Mouse (Mus musculus): ENCODE data around the gene Gm19935. TPM values are rescaled to one million over a fixed set of nuclear protein-coding genes. Genes with fewer than 3 reads are reported as not detected.
A peak's percentile ranks its signal among the peaks of the same experiment; 100 is the strongest.

The Gm19935 gene
- polyA plus RNA-seq (2012; ENCODE audit: insufficient read depth, insufficient read length, missing spikeins) = not detected in 2 replicates

DNA sequence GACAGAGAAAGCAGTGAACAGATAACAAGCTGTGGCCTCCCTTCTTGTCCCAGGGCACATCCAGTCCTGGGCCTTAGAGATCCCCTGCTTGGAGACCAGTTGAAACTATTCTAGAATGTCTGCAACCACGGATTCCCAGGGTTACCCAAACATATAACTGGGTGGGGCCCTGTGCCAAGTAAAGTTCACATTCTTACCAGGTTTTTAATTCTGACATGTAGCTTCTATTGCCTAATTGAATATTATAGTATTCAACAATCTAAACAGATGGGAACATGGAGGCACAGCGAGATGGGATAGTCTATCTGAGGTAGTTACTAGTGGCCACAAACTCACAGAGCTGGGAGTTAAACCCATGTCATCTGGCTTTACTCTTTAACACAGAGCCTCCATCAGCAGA, at the start of gene Gm19935:
Gene Gm19935 (minus strand): TSS at position 101 of the 400 bp plus-strand sequence.
- peak within 1 kb of the TSS; percentile 42; the same call in 1 of the 2 replicates for H3K27ac ChIP-seq (replicated peaks; ENCODE audit: low read depth, low read length)
- no peaks in the 10 kb centered on the region for H3K4me1 ChIP-seq (ENCODE audit: control insufficient read depth, insufficient read depth, insufficient read length, low read length)
- H3K4me3 ChIP-seq (ENCODE audit: insufficient read depth, low read depth, low read length) = peak within 1 kb of the TSS; percentile 39

DNA sequence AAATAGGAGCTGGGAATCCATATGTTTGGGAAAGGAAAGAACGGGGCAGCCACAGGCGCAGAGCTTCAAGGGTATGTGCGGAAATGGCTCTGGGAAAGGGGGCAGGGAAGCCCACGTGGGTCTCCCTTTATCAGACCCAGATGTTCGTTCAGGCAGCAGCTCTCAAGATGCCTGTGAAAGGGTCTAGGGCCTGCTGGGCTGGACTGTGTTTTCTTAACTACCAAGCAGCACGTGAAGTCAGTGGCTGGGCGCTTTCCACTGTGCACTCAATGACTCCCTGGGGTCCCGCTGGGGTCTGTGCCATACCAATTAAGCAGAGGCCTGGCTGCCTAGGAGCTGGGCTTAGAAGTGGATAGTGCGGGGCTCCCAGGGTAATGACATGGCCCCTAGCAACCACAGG, 44.8 kb upstream of the Gm19935 start:
- Histone ChIP-seq H3K27ac (replicated peaks; ENCODE audit: low read depth, low read length) (peak overlapping the region; percentile 63), H3K4me3 (ENCODE audit: insufficient read depth, low read depth, low read length) (no peak overlapping the region), H3K4me1 (ENCODE audit: control insufficient read depth, insufficient read depth, insufficient read length, low read length) (peaks cover 21% of the 10 kb centered on the region)

DNA sequence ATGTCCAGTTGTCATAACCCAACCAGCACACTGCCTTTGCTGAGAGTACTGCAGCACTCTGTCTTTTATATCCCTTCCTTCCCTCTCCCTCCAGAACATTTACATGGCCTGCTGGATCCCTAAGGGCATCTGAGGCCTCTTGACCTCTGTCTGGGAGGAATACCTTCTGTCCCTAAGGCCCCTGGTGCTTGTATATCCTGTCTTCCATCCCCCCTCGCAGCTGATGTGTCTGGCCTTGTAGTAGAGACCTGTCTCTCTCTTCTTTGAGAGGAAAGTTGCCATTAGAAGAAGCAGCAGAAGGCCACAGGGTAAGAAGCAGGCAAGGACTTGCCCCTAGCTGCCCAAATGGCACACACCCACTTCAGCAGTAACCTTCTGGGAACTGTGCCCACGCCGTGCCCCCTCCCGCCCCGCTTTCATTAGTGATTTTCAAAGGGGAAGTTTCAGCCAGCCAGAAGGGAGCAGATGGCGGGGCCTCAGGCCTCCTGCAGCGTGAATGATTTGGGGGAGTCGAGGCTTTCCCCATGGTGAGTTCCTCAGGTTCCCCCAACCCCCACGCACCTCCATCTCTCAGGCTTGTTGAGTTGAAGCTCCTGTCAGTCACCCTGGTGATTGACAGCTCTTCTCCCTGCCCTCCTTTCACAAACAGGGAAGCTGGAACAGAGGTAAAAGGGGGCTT, 44.2 kb upstream of the Gm19935 start:
- Histone ChIP-seq H3K4me1 (ENCODE audit: control insufficient read depth, insufficient read depth, insufficient read length, low read length) (peaks cover 24% of the 10 kb centered on the region), H3K4me3 (ENCODE audit: insufficient read depth, low read depth, low read length) (no peak overlapping the region), H3K27ac (replicated peaks; ENCODE audit: low read depth, low read length) (peak overlapping the region; percentile 61)

DNA sequence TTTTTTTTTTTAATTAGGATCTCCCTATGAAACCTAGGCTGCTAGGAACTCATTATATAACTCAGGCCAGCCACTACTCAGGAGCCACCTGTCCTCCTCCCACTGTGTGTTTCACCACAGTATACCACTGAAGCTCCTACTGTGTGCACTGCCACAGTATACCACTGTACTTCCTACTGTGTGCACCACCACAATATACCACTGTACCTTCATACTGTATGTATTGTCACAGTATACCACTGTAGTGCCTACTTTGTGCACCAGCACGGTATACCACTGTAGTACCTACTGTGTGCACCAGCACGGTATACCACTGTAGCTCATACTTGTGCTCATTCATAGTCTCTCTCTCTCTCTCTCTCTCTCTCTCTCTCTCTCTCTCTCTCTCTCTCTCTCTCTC, 40.9 kb upstream of the Gm19935 start:
- no peak overlapping the region for H3K27ac ChIP-seq (replicated peaks; ENCODE audit: low read depth, low read length)
- H3K4me1 ChIP-seq (ENCODE audit: control insufficient read depth, insufficient read depth, insufficient read length, low read length) = peaks cover 35% of the 10 kb centered on the region
- H3K4me3 ChIP-seq (ENCODE audit: insufficient read depth, low read depth, low read length) = no peak overlapping the region

DNA sequence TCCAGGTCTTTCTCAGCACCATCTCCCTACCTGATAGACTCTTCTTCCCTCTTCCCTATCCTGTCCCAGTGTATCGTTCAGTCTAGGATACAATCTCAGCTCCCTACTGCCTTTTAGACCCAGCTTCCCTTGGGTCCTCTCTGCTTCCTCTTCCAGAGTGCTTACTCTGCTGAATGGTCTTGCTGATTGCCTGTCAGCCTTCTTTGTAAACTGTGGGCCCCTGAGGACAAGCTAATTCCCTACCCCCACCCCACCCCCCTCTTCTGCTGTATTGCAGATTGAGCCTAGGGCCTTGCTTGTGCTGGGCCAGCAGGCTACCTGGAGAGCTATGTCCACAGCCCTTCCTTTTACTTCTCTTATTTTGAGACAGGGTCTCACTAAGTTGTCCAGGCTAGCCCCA, 39.8 kb upstream of the Gm19935 start:
- peaks cover 31% of the 10 kb centered on the region for H3K4me1 ChIP-seq (ENCODE audit: control insufficient read depth, insufficient read depth, insufficient read length, low read length)
- H3K27ac ChIP-seq (replicated peaks; ENCODE audit: low read depth, low read length) = 0 out of 2 replicates have a peak overlapping the region, but pooled peaks have one; percentile 12
- no peak overlapping the region for H3K4me3 ChIP-seq (ENCODE audit: insufficient read depth, low read depth, low read length)

DNA sequence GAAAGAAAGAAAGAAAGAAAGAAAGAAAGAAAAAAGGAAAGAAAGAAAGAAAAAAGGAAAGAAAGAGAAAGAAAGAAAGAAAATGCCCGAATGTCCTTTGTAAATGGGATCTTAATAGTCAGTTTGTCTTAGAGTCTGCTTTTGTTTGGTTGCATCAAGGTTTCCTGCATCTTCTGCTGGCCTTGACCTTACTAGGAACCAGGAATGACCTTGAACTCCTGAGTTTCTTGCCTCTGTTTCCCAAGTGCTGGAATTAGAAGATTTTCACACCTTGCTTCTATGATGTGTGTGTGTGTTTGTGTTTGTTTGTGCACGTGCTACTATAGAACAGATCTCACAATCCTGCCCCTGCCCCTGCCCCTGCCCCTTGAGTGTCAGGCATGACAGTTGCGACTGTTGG, 39.0 kb upstream of the Gm19935 start:
- H3K27ac ChIP-seq (replicated peaks; ENCODE audit: low read depth, low read length) = 0 out of 2 replicates have a peak overlapping the region, but pooled peaks have one; percentile 12
- H3K4me1 ChIP-seq (ENCODE audit: control insufficient read depth, insufficient read depth, insufficient read length, low read length) = peaks cover 23% of the 10 kb centered on the region
- no peak overlapping the region for H3K4me3 ChIP-seq (ENCODE audit: insufficient read depth, low read depth, low read length)

DNA sequence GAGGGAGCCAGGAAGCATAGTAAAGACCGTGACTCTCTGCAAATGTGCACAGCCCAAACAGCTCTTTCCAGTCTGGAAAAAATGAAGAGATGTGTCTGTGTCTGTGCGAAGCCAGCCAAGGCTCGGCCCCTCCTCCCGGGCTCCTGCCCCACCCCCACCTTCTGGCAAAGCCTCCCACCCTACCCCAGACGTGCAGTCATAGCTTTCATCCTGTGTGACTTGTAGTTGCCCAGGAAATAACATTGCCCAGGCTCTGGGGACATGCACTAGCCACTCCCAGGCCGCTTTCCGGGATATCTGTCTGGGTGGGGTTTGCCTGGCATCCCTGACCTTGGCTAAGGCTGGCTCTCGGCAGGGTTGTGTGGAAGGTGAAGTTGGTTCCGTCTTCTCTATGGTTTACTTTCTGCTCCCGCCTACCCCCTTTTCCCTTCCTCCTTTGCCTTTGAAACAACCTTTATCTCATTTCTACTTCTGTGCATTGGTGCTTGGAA, 37.5 kb upstream of the Gm19935 start:
- Histone ChIP-seq H3K4me1 (ENCODE audit: control insufficient read depth, insufficient read depth, insufficient read length, low read length) (peaks cover 18% of the 10 kb centered on the region), H3K27ac (replicated peaks; ENCODE audit: low read depth, low read length) (peak overlapping the region; percentile 73), H3K4me3 (ENCODE audit: insufficient read depth, low read depth, low read length) (peak overlapping the region; percentile 27)

DNA sequence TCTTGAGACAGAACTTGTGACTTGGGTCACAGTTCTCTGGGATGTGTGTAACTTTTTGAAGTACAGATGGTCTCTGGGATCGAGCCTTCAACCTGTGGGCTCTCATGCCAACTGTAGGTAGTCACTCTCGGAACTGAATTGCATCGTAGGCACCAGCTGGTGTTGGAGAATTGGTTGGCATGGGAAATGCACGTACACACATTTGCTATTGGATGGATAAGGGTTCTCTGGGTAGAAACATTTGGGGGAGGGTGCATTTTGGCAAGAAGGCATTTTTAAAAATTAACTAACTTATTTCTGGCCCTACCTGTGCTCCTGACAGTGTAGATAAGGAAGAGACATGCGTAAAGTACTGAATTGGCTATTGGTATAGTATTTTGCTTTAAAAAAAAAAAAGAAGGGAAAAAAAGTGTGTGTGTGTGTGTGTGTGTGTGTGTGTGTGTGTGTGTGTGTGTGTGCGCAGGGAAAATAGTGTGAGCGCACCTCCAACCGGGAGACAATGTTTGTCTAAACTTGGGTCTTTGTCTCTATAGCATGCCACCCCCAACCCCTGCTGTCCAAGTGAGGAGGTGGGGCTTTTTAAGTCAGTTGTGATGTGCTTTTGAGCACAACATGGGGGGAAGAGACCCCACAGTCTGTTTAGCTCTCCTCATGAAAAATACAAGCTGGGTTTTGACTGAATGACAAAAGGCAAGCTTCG, 36.9 kb upstream of the Gm19935 start:
- H3K4me1 ChIP-seq (ENCODE audit: control insufficient read depth, insufficient read depth, insufficient read length, low read length) = peaks cover 13% of the 10 kb centered on the region
- peak overlapping the region; percentile 73 for H3K27ac ChIP-seq (replicated peaks; ENCODE audit: low read depth, low read length)
- no peak overlapping the region for H3K4me3 ChIP-seq (ENCODE audit: insufficient read depth, low read depth, low read length)

DNA sequence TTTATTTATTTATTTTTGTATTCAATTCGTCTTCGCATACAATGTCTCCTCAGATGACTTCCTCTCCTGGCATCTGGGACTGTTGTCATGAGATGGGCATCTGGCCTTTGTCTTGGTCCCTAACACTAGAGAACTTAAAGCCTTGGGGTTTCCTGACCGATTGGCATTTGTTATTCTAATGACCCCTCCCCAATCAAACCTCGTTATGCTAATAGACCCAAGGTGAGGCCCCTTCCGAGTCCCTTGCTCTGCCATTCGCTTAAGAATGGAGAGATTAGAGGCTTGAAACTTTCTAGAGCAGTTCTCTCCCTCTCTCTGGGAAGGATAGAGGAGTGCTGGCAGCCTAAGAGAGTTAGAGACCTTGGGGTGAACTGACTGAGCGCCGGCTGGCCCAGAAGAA, 34.4 kb upstream of the Gm19935 start:
- Histone ChIP-seq H3K4me1 (ENCODE audit: control insufficient read depth, insufficient read depth, insufficient read length, low read length) (peaks cover 18% of the 10 kb centered on the region), H3K4me3 (ENCODE audit: insufficient read depth, low read depth, low read length) (no peak overlapping the region), H3K27ac (replicated peaks; ENCODE audit: low read depth, low read length) (no peak overlapping the region)

DNA sequence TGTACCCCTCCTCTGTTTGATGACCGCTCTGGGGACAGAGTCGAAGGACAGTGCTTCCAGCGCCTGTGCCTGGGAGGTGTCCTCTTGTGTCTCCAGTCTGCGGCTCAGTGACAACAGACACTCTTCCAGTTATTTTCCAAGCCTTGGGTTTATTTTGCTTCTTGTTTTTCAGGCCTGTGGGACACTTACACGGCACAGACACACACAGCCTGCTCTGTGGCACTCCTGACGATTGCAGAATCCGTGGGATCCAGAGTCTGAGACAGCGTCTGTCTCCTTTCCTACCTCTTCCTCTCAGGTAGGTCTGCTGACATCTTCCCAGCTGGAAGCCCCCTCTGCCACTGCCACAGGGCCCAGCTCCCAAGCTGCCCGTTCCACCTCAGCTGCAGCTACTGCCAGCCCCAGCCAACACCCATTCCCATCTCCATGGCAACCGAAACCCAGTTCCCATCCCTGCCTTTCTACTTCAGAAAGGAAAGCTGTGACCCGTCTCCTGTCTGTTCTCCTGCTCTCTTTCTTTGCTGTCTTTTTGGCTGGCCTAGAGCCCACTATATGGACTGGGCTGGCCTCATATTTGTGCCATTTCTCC, 32.4 kb upstream of the Gm19935 start:
- Histone ChIP-seq H3K4me3 (ENCODE audit: insufficient read depth, low read depth, low read length) (no peak overlapping the region), H3K4me1 (ENCODE audit: control insufficient read depth, insufficient read depth, insufficient read length, low read length) (peaks cover 14% of the 10 kb centered on the region), H3K27ac (replicated peaks; ENCODE audit: low read depth, low read length) (no peak overlapping the region)

DNA sequence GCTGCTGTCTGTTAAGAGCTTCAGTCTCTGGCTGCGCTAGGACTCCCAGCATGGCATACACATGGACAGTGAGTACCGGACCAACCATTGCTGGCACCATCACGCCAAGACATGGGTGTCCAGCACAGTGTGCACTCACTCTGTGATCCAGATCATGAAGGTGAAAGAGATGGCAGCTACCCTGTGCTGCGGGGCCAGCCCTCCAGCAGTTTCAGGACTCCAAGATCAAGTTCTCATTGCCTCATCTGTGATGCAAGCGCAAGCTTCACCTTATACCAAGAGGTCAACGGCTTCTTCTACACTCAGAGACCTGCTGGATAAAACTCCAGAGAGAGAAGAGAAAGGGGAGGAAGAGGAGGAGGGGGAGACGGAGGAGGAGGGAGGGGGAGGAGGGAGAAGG, 30.8 kb upstream of the Gm19935 start:
- Histone ChIP-seq H3K4me1 (ENCODE audit: control insufficient read depth, insufficient read depth, insufficient read length, low read length) (peaks cover 16% of the 10 kb centered on the region), H3K27ac (replicated peaks; ENCODE audit: low read depth, low read length) (peak overlapping the region; percentile 64), H3K4me3 (ENCODE audit: insufficient read depth, low read depth, low read length) (no peak overlapping the region)

DNA sequence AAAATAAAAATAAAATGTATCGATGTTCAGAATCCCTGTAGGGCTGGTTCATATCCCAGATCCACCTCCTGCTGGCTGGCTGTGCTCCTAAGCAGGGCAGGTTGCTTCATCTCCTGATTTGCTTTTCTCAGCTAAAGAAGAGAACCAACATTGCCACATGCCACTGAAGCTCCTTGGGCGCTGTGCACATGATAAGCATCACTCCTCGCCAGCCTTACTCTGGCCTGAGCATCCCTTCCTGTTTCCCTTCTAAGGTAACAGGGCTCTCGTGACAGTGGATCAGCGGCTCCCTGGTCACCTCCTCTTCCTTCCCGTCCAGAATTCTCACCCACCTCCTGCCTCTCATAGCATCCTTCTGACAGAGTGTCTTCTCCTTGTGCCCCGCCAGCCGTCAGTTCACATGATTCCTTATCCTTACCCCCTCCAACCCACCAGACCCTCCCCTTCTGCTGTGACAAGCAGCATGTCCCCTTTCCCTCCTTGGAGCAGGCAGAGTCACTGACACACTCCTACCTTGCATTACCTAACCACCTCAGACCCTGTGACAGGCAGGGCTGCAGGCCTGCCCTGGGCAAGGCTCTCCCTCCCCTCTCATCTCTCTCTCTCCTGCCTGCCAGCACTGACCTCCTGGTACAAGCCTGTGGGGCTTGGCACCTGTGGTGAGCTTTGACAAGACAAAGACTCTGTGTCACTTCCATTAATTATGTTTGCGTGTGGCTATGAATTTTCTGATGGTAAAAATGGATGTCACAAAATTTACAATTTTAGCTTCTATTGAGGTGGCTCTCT, 27.2 kb upstream of the Gm19935 start:
- Histone ChIP-seq H3K4me1 (ENCODE audit: control insufficient read depth, insufficient read depth, insufficient read length, low read length) (peaks cover 47% of the 10 kb centered on the region), H3K27ac (replicated peaks; ENCODE audit: low read depth, low read length) (no peak overlapping the region), H3K4me3 (ENCODE audit: insufficient read depth, low read depth, low read length) (no peak overlapping the region)

DNA sequence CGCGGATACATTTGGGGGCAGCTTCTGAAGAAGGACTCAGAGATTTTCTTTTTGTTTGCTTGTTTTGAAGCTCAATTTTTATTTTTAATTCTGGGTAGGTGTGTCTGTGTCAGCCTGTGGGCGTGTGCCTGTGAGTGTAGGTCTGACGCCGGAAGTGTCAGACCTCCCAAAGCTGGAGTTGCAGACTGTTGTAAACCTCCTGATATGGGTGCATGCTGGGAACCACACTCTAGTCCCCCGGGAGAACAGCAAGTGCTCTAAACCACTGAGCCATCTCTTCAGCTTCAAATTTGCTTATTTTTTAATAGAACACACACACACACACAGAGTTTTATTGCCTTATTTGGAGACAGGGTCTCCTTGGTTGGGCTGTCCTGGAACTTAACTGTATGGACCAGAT, 25.9 kb upstream of the Gm19935 start:
- Histone ChIP-seq H3K27ac (replicated peaks; ENCODE audit: low read depth, low read length) (peak overlapping the region; percentile 54; the same call in 1 of the 2 replicates), H3K4me3 (ENCODE audit: insufficient read depth, low read depth, low read length) (no peak overlapping the region), H3K4me1 (ENCODE audit: control insufficient read depth, insufficient read depth, insufficient read length, low read length) (peaks cover 47% of the 10 kb centered on the region)

DNA sequence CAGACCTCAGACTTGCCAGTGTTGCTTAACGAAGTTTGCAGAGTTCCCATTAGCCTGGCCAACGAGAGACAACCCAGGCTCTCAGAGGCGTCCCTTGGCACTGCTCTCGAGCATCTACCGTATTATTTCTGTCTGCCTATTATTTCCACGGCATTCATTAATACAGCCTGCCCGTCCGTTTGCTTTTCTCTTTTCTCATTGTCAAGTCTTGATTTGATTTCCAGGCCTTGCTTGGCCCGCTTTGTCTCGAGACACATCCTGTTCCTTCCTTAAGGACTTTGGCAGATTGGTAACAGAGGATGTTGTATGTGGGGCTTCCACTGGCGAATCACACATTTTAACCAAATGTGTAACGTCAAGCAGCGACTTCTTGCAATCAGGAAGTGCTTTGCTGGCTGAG, 24.1 kb upstream of the Gm19935 start:
- Histone ChIP-seq H3K27ac (replicated peaks; ENCODE audit: low read depth, low read length) (peak overlapping the region; percentile 70), H3K4me1 (ENCODE audit: control insufficient read depth, insufficient read depth, insufficient read length, low read length) (peaks cover 44% of the 10 kb centered on the region), H3K4me3 (ENCODE audit: insufficient read depth, low read depth, low read length) (no peak overlapping the region)
